Mouse (Mus musculus) testis, postnatal 14 days (tissue): ENCODE results near the gene Kcnc1.

Experiments
- DNase-seq: peaks from one replicate; pipeline ENCODE4 v3.0.0; 2021; ENCODE audit warnings: low spot score

Kcnc1 gene

GRCm38 (mm10) chr7:46422764-46423412 lies 26.6 kb downstream of the Kcnc1 start:
- no peak for DNase-seq

- no peak for DNase-seq
These were observed 27.7 kb downstream of the Kcnc1 start for GRCm38 (mm10) chr7:46423951-46424350.

- DNase-seq, result no peak
These were observed 28.7 kb downstream of the Kcnc1 start for GRCm38 (mm10) chr7:46425012-46425411.

- DNase-seq, result no peak
These were observed 37.6 kb downstream of the Kcnc1 start for GRCm38 (mm10) chr7:46433874-46434273.

GRCm38 (mm10) chr7:46435833-46436232 lies 39.5 kb downstream of the Kcnc1 start:
- DNase-seq, result no peak

- no peak for DNase-seq
These were observed 42.3 kb downstream of the Kcnc1 start for GRCm38 (mm10) chr7:46438537-46439141.

GRCm38 (mm10) chr7:46443163-46443562 lies 46.9 kb downstream of the Kcnc1 start:
- DNase-seq, result no peak

- no peak for DNase-seq
These were observed 49.6 kb downstream of the Kcnc1 start for GRCm38 (mm10) chr7:46445896-46446295.

- no peak for DNase-seq
These were observed 51.3 kb downstream of the Kcnc1 start for GRCm38 (mm10) chr7:46447473-46448165.

GRCm38 (mm10) chr7:46448922-46449645 lies 52.8 kb downstream of the Kcnc1 start:
- no peak for DNase-seq

GRCm38 (mm10) chr7:46453930-46454679 lies 57.8 kb downstream of the Kcnc1 start:
- no peak for DNase-seq

- no peak for DNase-seq
These were observed 61.6 kb downstream of the Kcnc1 start for GRCm38 (mm10) chr7:46457889-46458288.

GRCm38 (mm10) chr7:46459200-46459599 lies 62.9 kb downstream of the Kcnc1 start:
- DNase-seq, result no peak

- no peak for DNase-seq
These were observed 63.4 kb downstream of the Kcnc1 start for GRCm38 (mm10) chr7:46459605-46460245.

- DNase-seq, result no peak
These were observed 66.0 kb downstream of the Kcnc1 start for GRCm38 (mm10) chr7:46462287-46462686.

- no peak for DNase-seq
These were observed 66.8 kb downstream of the Kcnc1 start for GRCm38 (mm10) chr7:46463136-46463535.

GRCm38 (mm10) chr7:46466422-46466981 lies 70.2 kb downstream of the Kcnc1 start:
- no peak for DNase-seq

GRCm38 (mm10) chr7:46469542-46469941 lies 73.2 kb downstream of the Kcnc1 start:
- DNase-seq, result no peak

- DNase-seq, result no peak
These were observed 74.9 kb downstream of the Kcnc1 start for GRCm38 (mm10) chr7:46471054-46471737.

- DNase-seq, result no peak
These were observed 76.8 kb downstream of the Kcnc1 start for GRCm38 (mm10) chr7:46473141-46473540.
